In genomic region chr1:68115721-68116120, GRCm38 (mm10) we compare ENCODE assay signal across 28 mouse cellular contexts.
"Had no signal": no experiment of that assay in that cellular context is flagged by ENCODE, and none has a peak within 500 bp of the region (broad histone marks: within the 10 kb centered on the region; RNA-seq: fewer than 3 reads in every experiment).

No protein-coding gene starts in this region.

- ATAC-seq: forebrain, embryonic 13.5 days; forebrain, embryonic 14.5 days; forebrain, embryonic 15.5 days; forebrain, embryonic 16.5 days; forebrain, postnatal 0 days had no signal

- H3K9ac ChIP-seq: embryonic facial prominence, embryonic 12.5 days; embryonic facial prominence, embryonic 13.5 days; embryonic facial prominence, embryonic 15.5 days; forebrain, embryonic 12.5 days; forebrain, embryonic 13.5 days; forebrain, embryonic 15.5 days; forebrain, postnatal 0 days had no signal

- H3K27ac ChIP-seq: embryonic facial prominence, embryonic 10.5 days; embryonic facial prominence, embryonic 12.5 days; embryonic facial prominence, embryonic 13.5 days; embryonic facial prominence, embryonic 15.5 days; forebrain, embryonic 10.5 days; forebrain, embryonic 12.5 days; forebrain, embryonic 13.5 days; forebrain, embryonic 15.5 days; gastrocnemius, adult 2 months; heart, adult 2 months had no signal

- H3K36me3 ChIP-seq: embryonic facial prominence, embryonic 10.5 days; embryonic facial prominence, embryonic 12.5 days; embryonic facial prominence, embryonic 13.5 days; embryonic facial prominence, embryonic 15.5 days; forebrain, embryonic 10.5 days; forebrain, embryonic 12.5 days; forebrain, embryonic 15.5 days had no signal

- H3K27me3 ChIP-seq: embryonic facial prominence, embryonic 12.5 days; embryonic facial prominence, embryonic 13.5 days; embryonic facial prominence, embryonic 15.5 days; forebrain, embryonic 12.5 days; forebrain, embryonic 13.5 days; forebrain, embryonic 15.5 days had no signal

- H3K9me3 ChIP-seq: embryonic facial prominence, embryonic 10.5 days; embryonic facial prominence, embryonic 12.5 days; embryonic facial prominence, embryonic 13.5 days; embryonic facial prominence, embryonic 15.5 days; forebrain, embryonic 10.5 days; forebrain, embryonic 12.5 days; forebrain, embryonic 13.5 days; forebrain, embryonic 15.5 days had no signal

- DNase-seq: cerebellum, adult 8-10 months; cerebellum, adult 9-10 months; cerebellum, adult 9-11 months; cerebellum, postnatal 10 days; cerebellum, postnatal 14 days; cerebellum, postnatal 25 days; cerebellum, postnatal 36 days; embryo, embryonic 11 days; forebrain, postnatal 0 days; gastrocnemius, adult 2 months; gastrocnemius, postnatal 10 days; gastrocnemius, postnatal 14 days; gastrocnemius, postnatal 25 days; gastrocnemius, postnatal 36 days; heart, adult 11 months; heart, adult 18-20 months; heart, adult 2 months had no signal

- H3K4me3 ChIP-seq: embryonic facial prominence, embryonic 10.5 days; embryonic facial prominence, embryonic 12.5 days; embryonic facial prominence, embryonic 13.5 days; embryonic facial prominence, embryonic 15.5 days; erythroblast, embryonic 14.5 days; forebrain, embryonic 10.5 days; forebrain, embryonic 12.5 days; forebrain, embryonic 13.5 days; forebrain, embryonic 15.5 days; gastrocnemius, adult 2 months; heart, adult 2 months had no signal

- H3K4me1 ChIP-seq: embryonic facial prominence, embryonic 10.5 days; embryonic facial prominence, embryonic 12.5 days; embryonic facial prominence, embryonic 13.5 days; embryonic facial prominence, embryonic 15.5 days; forebrain, embryonic 13.5 days; forebrain, embryonic 15.5 days had no signal

- H3K4me2 ChIP-seq: embryonic facial prominence, embryonic 12.5 days; embryonic facial prominence, embryonic 13.5 days; embryonic facial prominence, embryonic 15.5 days; forebrain, embryonic 12.5 days; forebrain, embryonic 13.5 days; forebrain, embryonic 15.5 days had no signal
